Mouse (Mus musculus) megakaryocyte, embryonic 14.5 days (primary cell): Measurements from ENCODE around the gene Vgll4. TPM values are rescaled to one million over a fixed set of nuclear protein-coding genes. Genes with fewer than 3 reads are reported as not detected.

Source experiments
- H3K27me3 ChIP-seq: replicated peaks from 2 replicates; pipeline ENCODE3; 2012; ENCODE audit warnings: inconsistent platforms
- H3K36me3 ChIP-seq: replicated peaks from 2 replicates; pipeline ENCODE3; 2012; ENCODE audit warnings: low read length, inconsistent platforms, mixed read lengths
- H3K4me1 ChIP-seq: 2 replicates; pipeline ENCODE4 v1.6.1; 2012; ENCODE audit warnings: inconsistent platforms
- H3K4me3 ChIP-seq: replicated peaks from 2 replicates; pipeline ENCODE3; 2012; ENCODE audit warnings: moderate library complexity, mild to moderate bottlenecking, inconsistent platforms
- H3K9me3 ChIP-seq: 2 replicates; pipeline ENCODE4 v1.6.1; 2012; ENCODE audit warnings: inconsistent platforms
- FLI1 ChIP-seq: IDR thresholded peaks from 2 replicates; pipeline ENCODE4 v1.6.1; 2012; ENCODE audit warnings: low read length, inconsistent platforms, mixed read lengths
- GATA1 ChIP-seq: IDR thresholded peaks from 3 replicates; pipeline ENCODE4 v1.6.1; 2012; ENCODE audit warnings: mixed read lengths, low read length, inconsistent platforms, borderline replicate concordance
- polyA plus RNA-seq: library from polyadenylated mRNA; stranded (reverse); fragments of >175 nt; gene quantifications from 2 replicates; pipeline ENCODE4 v1.2.3, GENCODE M21; 2012; ENCODE audit warnings: low replicate concordance; ENCODE audit not compliant: insufficient read depth

The Vgll4 gene
- polyA plus RNA-seq, 1 experiment: 30.5 TPM

GRCm38 (mm10) chr6:114854368-114854767, 115.4 kb downstream of the Vgll4 start:
- no peak for TF ChIP-seq FLI1
- TF ChIP-seq GATA1: no peak
- Histone ChIP-seq H3K4me3 (no peak overlapping the region), H3K4me1 (peaks cover 84% of the 10 kb centered on the region), H3K27me3 (no peaks in the 10 kb centered on the region), H3K9me3 (no peaks in the 10 kb centered on the region), H3K36me3 (peaks cover 51% of the 10 kb centered on the region)

- peaks cover 84% of the 10 kb centered on the region for H3K4me1 ChIP-seq
- no peaks in the 10 kb centered on the region for H3K27me3 ChIP-seq
- no peak overlapping the region for H3K4me3 ChIP-seq
- H3K9me3 ChIP-seq: no peaks in the 10 kb centered on the region
- peaks cover 38% of the 10 kb centered on the region for H3K36me3 ChIP-seq
- no peak for TF ChIP-seq GATA1
- TF ChIP-seq FLI1: no peak
Measured at GRCm38 (mm10) chr6:114852739-114853138, 117.1 kb downstream of the Vgll4 start.

GRCm38 (mm10) chr6:114851688-114852087, 118.1 kb downstream of the Vgll4 start:
- TF ChIP-seq GATA1: no peak
- no peak for TF ChIP-seq FLI1
- Histone ChIP-seq H3K27me3 (no peaks in the 10 kb centered on the region), H3K36me3 (peaks cover 29% of the 10 kb centered on the region), H3K4me1 (peaks cover 85% of the 10 kb centered on the region), H3K4me3 (no peak overlapping the region), H3K9me3 (no peaks in the 10 kb centered on the region)

DNA sequence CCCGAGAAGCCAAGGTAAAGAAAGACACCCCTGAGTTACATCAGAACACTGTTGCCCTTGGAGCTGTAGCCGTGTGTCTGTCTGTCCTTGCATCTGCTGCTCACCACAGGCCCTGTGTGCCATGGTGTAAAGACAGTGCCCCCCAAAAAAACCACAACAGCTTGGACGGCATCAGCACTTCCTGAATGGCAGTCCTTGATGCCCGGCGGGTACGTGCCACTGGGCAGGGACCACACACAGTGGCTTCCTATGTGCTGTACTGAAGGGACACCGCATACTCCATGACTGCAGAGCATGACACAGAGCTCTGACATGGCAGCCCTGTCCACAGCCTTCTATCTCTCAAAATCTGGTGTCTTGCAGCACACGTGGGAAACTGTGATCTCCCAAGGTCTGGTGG, 120.0 kb downstream of the Vgll4 start:
- peak overlapping the region; percentile 16 for H3K4me3 ChIP-seq
- no peaks in the 10 kb centered on the region for H3K27me3 ChIP-seq
- H3K36me3 ChIP-seq: peaks cover 13% of the 10 kb centered on the region
- TF ChIP-seq FLI1: no peak
- no peak for TF ChIP-seq GATA1
- peaks cover 76% of the 10 kb centered on the region for H3K4me1 ChIP-seq
- no peaks in the 10 kb centered on the region for H3K9me3 ChIP-seq

DNA sequence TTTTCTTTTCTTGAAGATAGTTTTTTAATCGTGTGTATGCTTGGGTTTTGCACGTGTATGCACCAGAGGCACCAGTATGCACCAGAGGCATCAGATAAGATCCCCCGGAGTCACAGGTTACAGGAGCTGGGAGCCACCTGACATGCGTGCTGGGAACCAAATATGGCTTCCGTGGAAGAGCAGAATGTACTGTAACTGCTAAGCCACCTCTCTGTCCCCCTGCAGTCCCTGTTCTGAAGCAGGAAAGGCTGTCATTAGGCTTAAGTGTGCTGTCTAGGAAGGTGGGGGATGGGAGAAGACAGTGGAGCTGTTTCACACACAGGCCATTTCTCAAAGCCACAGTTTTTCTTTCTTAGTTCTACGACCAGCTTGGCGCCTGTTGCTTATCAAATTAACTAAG, 121.0 kb downstream of the Vgll4 start:
- Histone ChIP-seq H3K27me3 (no peaks in the 10 kb centered on the region), H3K36me3 (peaks cover 13% of the 10 kb centered on the region), H3K9me3 (peaks cover 3% of the 10 kb centered on the region; the same call in 1 of the 2 replicates), H3K4me1 (peaks cover 66% of the 10 kb centered on the region), H3K4me3 (peak overlapping the region; percentile 50)
- no peak for TF ChIP-seq GATA1
- no peak for TF ChIP-seq FLI1

- Histone ChIP-seq H3K4me1 (peaks cover 65% of the 10 kb centered on the region), H3K27me3 (no peaks in the 10 kb centered on the region), H3K9me3 (peaks cover 9% of the 10 kb centered on the region; the same call in 1 of the 2 replicates), H3K36me3 (peaks cover 19% of the 10 kb centered on the region), H3K4me3 (no peak overlapping the region)
- TF ChIP-seq GATA1 (no peak), FLI1 (no peak)
Measured at GRCm38 (mm10) chr6:114847582-114848174, 122.1 kb downstream of the Vgll4 start.

DNA sequence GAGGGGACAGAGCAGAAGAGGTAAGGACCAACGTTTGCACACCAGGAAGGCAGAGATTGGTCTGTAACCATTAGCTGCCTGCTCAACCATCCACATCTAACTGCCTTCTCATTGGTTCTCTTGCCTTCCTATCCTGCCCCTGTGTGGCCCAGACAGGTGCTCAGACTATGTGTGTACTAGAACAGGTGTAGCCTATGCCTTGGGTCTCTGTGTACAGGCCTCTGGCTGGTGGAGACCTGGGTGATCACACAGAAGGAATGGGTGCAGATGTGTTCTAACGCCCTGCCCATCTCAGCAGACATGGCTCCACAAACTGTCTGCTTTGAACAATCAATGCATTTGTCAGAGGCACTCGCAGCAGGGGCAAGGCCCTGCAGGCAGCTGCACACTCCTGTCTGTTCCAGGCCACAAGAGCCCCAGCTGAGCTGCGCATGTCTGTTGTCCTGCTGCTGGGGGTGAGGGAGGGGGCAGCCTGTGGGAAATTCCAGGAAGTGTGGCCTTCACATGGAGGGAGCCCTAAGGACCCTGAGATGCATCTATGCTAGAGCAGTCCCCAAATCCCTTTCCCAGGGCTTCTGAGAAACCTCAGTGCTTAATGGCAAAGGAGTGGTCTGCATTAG, 123.5 kb downstream of the Vgll4 start:
- H3K9me3 ChIP-seq: peaks cover 9% of the 10 kb centered on the region; the same call in 1 of the 2 replicates
- peaks cover 65% of the 10 kb centered on the region for H3K4me1 ChIP-seq
- H3K36me3 ChIP-seq: peaks cover 19% of the 10 kb centered on the region
- TF ChIP-seq GATA1: no peak
- no peak for TF ChIP-seq FLI1
- no peak overlapping the region for H3K4me3 ChIP-seq
- no peaks in the 10 kb centered on the region for H3K27me3 ChIP-seq

- Histone ChIP-seq H3K27me3 (no peaks in the 10 kb centered on the region), H3K36me3 (peaks cover 17% of the 10 kb centered on the region), H3K4me3 (no peak overlapping the region), H3K4me1 (peaks cover 62% of the 10 kb centered on the region), H3K9me3 (peaks cover 19% of the 10 kb centered on the region)
- no peak for TF ChIP-seq GATA1
- TF ChIP-seq FLI1: no peak
Measured at GRCm38 (mm10) chr6:114842863-114843262, 126.9 kb downstream of the Vgll4 start.

GRCm38 (mm10) chr6:114842131-114842530, 127.7 kb downstream of the Vgll4 start:
- Histone ChIP-seq H3K4me3 (no peak overlapping the region), H3K9me3 (peaks cover 21% of the 10 kb centered on the region), H3K36me3 (peaks cover 23% of the 10 kb centered on the region), H3K27me3 (no peaks in the 10 kb centered on the region), H3K4me1 (peaks cover 56% of the 10 kb centered on the region)
- TF ChIP-seq FLI1 (no peak), GATA1 (no peak)

- peaks cover 62% of the 10 kb centered on the region for H3K4me1 ChIP-seq
- H3K9me3 ChIP-seq: peaks cover 21% of the 10 kb centered on the region
- no peaks in the 10 kb centered on the region for H3K27me3 ChIP-seq
- no peak for TF ChIP-seq GATA1
- TF ChIP-seq FLI1: no peak
- peak overlapping the region; percentile 51 for H3K4me3 ChIP-seq
- peaks cover 24% of the 10 kb centered on the region for H3K36me3 ChIP-seq
Measured at GRCm38 (mm10) chr6:114840012-114840411, 129.8 kb downstream of the Vgll4 start.

- peaks cover 73% of the 10 kb centered on the region for H3K4me1 ChIP-seq
- peaks cover 24% of the 10 kb centered on the region for H3K36me3 ChIP-seq
- H3K9me3 ChIP-seq: peaks cover 18% of the 10 kb centered on the region
- TF ChIP-seq FLI1 (no peak), GATA1 (no peak)
- no peaks in the 10 kb centered on the region for H3K27me3 ChIP-seq
- H3K4me3 ChIP-seq: peak overlapping the region; percentile 78
Measured at GRCm38 (mm10) chr6:114838872-114839271, 130.9 kb downstream of the Vgll4 start.
